Mouse (Mus musculus): ENCODE results near the gene Rasa4. TPM values are rescaled to one million over a fixed set of nuclear protein-coding genes. Genes with fewer than 3 reads are reported as not detected.
"Not testable (repeated sequence)": the region's sequence is repeated elsewhere in the genome, so short reads cannot be mapped to it uniquely, and the experiment has no call there.

The Rasa4 gene
- 5.1 and 7.8 TPM in 2 replicates for polyA plus RNA-seq (2015; fragmentation: Nextera tagmentation; extraction: Ambion mirVana)

DNA sequence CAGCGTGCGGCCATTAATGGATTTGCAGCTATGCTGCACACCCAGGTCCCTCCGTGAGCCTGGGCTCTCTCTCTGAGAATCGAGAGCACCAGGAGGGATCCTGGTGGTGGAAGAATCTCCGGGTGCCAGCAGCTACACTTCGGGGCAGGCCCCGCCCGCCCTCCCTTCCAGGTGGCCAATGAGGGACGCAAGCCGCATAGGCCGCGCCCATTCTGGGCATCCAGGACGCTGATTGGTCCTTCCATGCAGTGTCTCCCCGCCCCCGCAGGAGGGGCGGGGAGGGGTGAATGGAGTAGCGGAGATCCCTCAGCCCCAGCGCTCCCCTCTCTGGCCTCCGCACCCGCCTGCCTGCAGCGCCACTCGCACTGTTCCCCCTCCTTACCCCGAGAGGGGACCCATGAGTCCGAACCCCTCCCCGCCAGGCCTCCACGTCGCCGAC is at the start of gene Rasa4:
Gene Rasa4 (plus strand): TSS at position 248 of the 439 bp plus-strand sequence.
- Histone ChIP-seq H3K9ac (peak within 1 kb of the TSS; percentile 69), H3K36me3 (ENCODE audit: poor library complexity, severe bottlenecking) (no peaks in the 10 kb centered on the region), H3K4me2 (peak within 1 kb of the TSS; percentile 88), H3K27ac (no peak within 1 kb of the TSS), H3K27me3 (peaks cover 21% of the 10 kb centered on the region), H3K4me1 (peaks cover 17% of the 10 kb centered on the region), H3K9me3 (replicated peaks) (no peaks in the 10 kb centered on the region), H3K4me3 (peak within 1 kb of the TSS; percentile 55)
- peak; percentile 99 for ATAC-seq
- WGBS, result under 1% methylated on average over 26 of the region's 28 CpGs

DNA sequence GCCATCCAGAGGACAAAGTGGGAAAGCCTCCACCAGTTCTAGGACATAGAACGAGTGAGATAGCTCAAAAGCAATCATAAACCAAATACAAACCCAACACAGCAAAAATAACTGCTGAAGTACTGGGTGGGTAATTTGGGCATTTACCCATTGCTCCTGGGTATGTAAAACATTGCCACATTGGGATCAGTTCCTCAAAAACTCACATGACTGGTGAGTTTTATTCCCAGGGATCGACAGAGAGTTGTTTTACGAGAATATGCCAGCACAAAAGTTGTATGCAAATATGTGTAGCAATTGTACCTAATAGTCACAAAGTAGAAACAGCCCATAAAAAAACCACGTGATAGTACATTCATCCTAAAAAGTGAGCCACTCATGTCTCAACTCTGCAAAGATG is 48.8 kb upstream of the Rasa4 start:
- Histone ChIP-seq H3K9ac (no peak overlapping the region), H3K36me3 (ENCODE audit: poor library complexity, severe bottlenecking) (peaks cover 34% of the 10 kb centered on the region), H3K4me2 (no peak overlapping the region), H3K27me3 (no peaks in the 10 kb centered on the region), H3K9me3 (replicated peaks) (no peaks in the 10 kb centered on the region), H3K4me1 (no peaks in the 10 kb centered on the region), H3K27ac (no peak overlapping the region), H3K4me3 (no peak overlapping the region)
- 84% methylated on average over 4 of the region's 4 CpGs for WGBS
- ATAC-seq, result no peak

DNA sequence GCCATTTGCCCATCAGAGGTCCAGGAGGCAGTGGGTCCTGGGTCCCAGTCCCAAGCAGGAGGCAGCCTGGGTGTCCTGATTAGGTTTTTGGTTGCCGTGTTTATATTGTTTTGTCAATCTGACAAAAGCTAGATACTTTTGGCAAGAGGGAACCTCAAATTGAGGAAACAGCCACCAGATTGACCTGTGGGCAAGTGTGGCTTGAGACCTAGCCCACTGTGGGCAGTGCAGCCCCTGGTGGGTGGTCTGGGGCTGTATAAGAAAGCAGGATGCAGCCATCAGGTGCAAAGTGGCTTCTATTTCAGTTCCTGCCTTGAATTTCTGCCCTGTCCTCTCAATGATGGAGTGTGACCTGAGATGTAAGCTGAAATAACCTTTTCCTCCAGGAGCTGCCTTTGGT is 48.4 kb upstream of the Rasa4 start:
- no peak overlapping the region for H3K4me3 ChIP-seq
- H3K9me3 ChIP-seq (replicated peaks), result no peaks in the 10 kb centered on the region
- no peak overlapping the region for H3K9ac ChIP-seq
- H3K27me3 ChIP-seq, result no peaks in the 10 kb centered on the region
- no peak overlapping the region for H3K27ac ChIP-seq
- WGBS, result 87% methylated on average over 1 of the region's 1 CpGs
- ATAC-seq, result no peak
- H3K4me1 ChIP-seq, result no peaks in the 10 kb centered on the region
- no peak overlapping the region for H3K4me2 ChIP-seq
- H3K36me3 ChIP-seq (ENCODE audit: poor library complexity, severe bottlenecking), result peaks cover 30% of the 10 kb centered on the region

DNA sequence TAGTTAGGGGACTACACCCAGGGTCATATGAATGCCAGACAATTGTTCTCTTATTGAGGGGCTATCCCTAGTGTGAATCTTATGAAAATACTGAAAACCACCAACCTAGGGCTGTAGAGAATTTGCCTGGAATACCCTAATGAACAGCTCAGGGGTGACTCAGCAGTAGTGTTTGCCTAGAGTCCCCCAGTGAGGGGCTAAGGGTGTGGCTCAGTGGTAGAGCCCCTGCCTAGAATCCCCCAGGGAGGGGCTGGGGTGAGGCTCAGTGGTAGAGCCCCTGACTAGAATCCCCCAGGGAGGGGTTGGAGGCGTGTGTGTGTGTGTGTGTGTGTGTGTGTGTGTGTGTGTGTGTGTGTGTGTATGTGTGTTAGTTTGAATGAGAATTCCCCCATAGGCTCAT is 47.0 kb upstream of the Rasa4 start:
- Histone ChIP-seq H3K36me3 (ENCODE audit: poor library complexity, severe bottlenecking) (peaks cover 16% of the 10 kb centered on the region), H3K27me3 (no peaks in the 10 kb centered on the region), H3K4me3 (no peak overlapping the region), H3K9me3 (replicated peaks) (no peaks in the 10 kb centered on the region), H3K9ac (no peak overlapping the region), H3K4me2 (no peak overlapping the region), H3K27ac (no peak overlapping the region), H3K4me1 (0 out of 2 replicates have a peak, but pooled peaks cover 3% of the 10 kb centered on the region)
- ATAC-seq, result no peak
- WGBS, result 100% methylated on average over 1 of the region's 1 CpGs

DNA sequence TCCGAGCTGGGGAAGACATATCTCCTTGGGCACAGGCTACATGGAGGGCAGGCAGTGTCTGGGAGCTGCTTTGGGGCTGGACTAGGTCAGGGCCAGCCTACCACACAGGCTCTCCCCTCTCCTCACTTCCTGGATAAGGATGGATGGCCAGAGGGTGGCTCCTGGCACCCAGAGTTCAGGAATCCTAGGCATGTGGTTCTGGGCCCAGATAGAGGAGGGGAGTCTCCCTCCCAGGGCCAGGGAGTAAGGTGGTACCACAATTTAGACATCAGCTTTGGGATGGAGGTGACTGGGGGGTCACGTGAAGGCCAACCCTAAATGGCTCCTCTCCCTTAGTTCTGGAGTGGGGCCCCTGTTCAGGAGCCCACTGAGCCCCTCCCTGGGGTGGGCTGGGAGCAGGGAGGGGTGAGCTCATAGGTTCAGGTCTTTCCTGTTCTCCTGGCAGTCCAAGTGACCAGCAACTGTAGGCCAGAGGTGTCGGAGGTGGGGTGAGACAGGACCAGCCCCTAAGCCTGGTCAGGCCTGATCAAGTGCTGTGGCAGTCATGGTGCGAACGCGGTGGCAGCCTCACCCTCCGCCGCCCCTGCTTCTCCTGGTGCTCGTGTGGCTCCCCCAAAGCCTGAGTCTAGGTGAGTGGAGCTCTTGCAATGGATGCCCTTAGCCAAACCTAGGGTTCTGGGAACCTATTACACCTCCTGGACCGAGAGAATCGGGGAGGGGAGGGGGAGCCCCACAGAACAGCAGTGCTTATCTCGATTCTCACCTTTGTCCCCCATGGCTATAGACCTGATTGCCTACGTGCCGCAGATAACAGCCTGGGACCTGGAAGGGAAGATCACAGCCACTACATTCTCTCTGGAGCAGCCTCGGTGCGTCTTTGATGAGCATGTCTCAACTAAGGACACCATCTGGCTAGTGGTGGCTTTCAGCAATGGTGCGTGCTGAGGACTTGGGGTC is 45.2 kb upstream of the Rasa4 start, which contains the start of gene Upk3b:
Gene Upk3b (plus strand): TSS at position 239 of the 957 bp plus-strand sequence.
- H3K9me3 ChIP-seq (replicated peaks), result no peaks in the 10 kb centered on the region

DNA sequence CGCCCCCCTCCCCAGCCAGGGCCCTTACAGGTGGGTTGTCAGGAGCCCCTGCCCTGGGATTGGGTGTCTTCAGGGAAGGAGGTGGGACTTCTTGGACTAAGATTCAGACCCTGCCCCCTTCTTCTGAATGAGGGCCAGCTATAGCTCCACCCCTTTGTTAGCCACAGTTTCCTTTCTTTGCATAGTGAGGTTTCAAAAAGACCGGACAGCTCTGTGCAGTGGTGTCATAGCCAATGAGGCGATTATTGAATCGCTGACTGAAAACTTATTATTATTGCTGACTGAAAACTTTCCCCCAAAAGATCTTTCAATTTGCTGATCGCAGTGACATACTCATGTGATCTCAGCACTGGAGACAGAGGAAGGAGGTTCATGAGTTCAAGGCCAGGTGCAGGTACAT is 43.5 kb upstream of the Rasa4 start:
- Histone ChIP-seq H3K27me3 (no peaks in the 10 kb centered on the region), H3K27ac (no peak overlapping the region), H3K9me3 (replicated peaks) (no peaks in the 10 kb centered on the region), H3K36me3 (ENCODE audit: poor library complexity, severe bottlenecking) (no peaks in the 10 kb centered on the region), H3K9ac (no peak overlapping the region), H3K4me2 (peak overlapping the region; percentile 1; the same call in 1 of the 2 replicates), H3K4me3 (no peak overlapping the region), H3K4me1 (0 out of 2 replicates have a peak, but pooled peaks cover 3% of the 10 kb centered on the region)
- 38% methylated on average over 5 of the region's 5 CpGs for WGBS
- no peak for ATAC-seq

More for the DNA sequence above, 45.2 kb upstream of the Rasa4 start, which contains the start of gene Upk3b:
- 87% methylated on average over 17 of the region's 17 CpGs for WGBS
- ATAC-seq, result no peak
- Histone ChIP-seq H3K36me3 (ENCODE audit: poor library complexity, severe bottlenecking) (no peaks in the 10 kb centered on the region), H3K27ac (no peak within 1 kb of the TSS), H3K9ac (no peak within 1 kb of the TSS), H3K4me2 (no peak within 1 kb of the TSS), H3K4me3 (no peak within 1 kb of the TSS), H3K4me1 (0 out of 2 replicates have a peak, but pooled peaks cover 3% of the 10 kb centered on the region), H3K27me3 (no peaks in the 10 kb centered on the region)

DNA sequence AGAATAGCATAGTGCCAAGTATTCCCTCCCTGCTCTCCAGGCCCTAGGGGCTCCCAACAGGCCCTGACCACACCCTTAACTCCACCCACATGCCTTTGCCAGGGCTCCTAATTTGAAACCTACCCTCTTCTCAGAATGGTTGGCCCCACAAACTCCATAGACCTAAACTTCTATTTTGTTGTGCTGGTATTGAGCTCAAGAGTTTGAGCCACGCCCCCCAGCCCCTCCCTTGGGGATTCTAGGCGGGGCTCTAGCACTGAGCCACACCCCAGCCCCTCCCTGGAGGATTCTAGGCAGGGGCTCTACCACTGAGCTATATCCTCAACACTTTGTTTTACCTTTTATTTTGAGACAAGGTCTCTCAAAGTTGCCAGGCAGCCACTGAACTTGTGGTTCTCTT is 42.5 kb upstream of the Rasa4 start:
- Histone ChIP-seq H3K36me3 (ENCODE audit: poor library complexity, severe bottlenecking) (no peaks in the 10 kb centered on the region), H3K9ac (no peak overlapping the region), H3K4me1 (0 out of 2 replicates have a peak, but pooled peaks cover 3% of the 10 kb centered on the region), H3K4me3 (no peak overlapping the region), H3K27me3 (no peaks in the 10 kb centered on the region), H3K9me3 (replicated peaks) (no peaks in the 10 kb centered on the region), H3K4me2 (no peak overlapping the region), H3K27ac (no peak overlapping the region)
- ATAC-seq, result no peak
- WGBS, result 34% methylated on average over 2 of the region's 2 CpGs

DNA sequence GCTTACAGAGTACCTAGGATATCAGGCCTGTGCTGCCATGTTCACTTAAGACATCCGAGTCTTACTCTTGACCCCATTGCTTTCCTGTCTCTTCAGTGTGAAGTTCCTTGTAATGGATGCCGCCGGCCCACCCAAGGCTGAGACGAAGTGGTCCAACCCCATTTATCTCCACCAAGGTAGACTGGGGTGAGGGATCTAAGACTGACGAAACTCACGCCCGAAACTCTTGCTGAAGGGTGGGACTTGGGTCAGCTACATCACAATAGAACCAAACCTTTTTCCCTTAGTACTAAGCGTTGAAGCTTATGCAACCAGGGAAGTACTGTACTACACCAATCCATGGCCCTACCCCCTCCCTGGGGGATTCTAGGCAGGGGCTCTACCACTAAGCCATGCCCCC is 42.0 kb upstream of the Rasa4 start:
- 0 out of 2 replicates have a peak, but pooled peaks cover 3% of the 10 kb centered on the region for H3K4me1 ChIP-seq
- H3K27me3 ChIP-seq, result no peaks in the 10 kb centered on the region
- no peaks in the 10 kb centered on the region for H3K36me3 ChIP-seq (ENCODE audit: poor library complexity, severe bottlenecking)
- H3K4me2 ChIP-seq, result no peak overlapping the region
- no peak overlapping the region for H3K4me3 ChIP-seq
- H3K9ac ChIP-seq, result no peak overlapping the region
- no peak for ATAC-seq
- no peaks in the 10 kb centered on the region for H3K9me3 ChIP-seq (replicated peaks)
- no peak overlapping the region for H3K27ac ChIP-seq
- 95% methylated on average over 8 of the region's 8 CpGs for WGBS

DNA sequence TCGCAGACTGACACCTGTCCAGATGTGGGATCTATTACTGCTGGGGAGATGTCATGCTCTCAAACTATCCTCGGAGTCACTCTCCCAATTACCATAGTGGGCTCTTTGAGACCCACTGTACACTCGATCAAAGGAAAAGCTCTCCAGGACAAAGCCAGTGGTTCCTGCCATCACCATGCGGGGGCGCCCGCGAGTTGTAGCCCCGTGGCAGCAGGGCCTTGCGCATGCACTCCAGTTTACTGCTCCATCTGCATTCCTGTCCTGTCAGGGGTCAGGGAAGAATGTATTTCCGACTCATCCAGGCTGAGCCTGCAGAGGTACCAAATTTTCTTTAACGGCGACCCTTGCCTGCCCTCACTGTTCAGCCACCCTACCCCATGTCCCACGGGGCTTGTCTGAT is 38.9 kb upstream of the Rasa4 start:
- no peak for ATAC-seq
- Histone ChIP-seq H3K27ac (no peak overlapping the region), H3K27me3 (no peaks in the 10 kb centered on the region), H3K4me1 (0 out of 2 replicates have a peak, but pooled peaks cover 3% of the 10 kb centered on the region), H3K4me3 (no peak overlapping the region), H3K9ac (no peak overlapping the region), H3K36me3 (ENCODE audit: poor library complexity, severe bottlenecking) (no peaks in the 10 kb centered on the region), H3K9me3 (replicated peaks) (no peaks in the 10 kb centered on the region), H3K4me2 (no peak overlapping the region)
- 78% methylated on average over 13 of the region's 13 CpGs for WGBS

DNA sequence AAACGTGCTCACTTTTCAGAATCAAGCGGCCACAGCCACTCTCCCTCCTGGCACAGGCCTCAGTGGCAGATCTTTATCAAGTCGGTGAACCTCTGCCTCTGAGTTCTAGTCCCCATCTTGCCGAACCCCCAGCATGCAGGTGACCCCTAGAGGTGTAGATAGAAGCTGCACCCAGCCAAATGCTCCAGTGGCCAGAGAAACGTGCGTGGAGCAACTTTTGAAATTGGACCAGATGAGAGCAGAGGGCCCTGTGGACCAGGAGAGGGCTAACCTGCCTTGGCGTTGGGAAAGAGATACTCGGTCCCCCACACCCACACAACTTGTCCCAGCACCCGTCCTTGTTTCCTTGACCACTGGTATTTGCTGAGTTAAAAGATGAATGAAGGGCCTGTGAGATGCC is 38.3 kb upstream of the Rasa4 start:
- no peak overlapping the region for H3K4me3 ChIP-seq
- no peaks in the 10 kb centered on the region for H3K27me3 ChIP-seq
- H3K4me1 ChIP-seq, result 0 out of 2 replicates have a peak, but pooled peaks cover 3% of the 10 kb centered on the region
- H3K36me3 ChIP-seq (ENCODE audit: poor library complexity, severe bottlenecking), result no peaks in the 10 kb centered on the region
- no peak overlapping the region for H3K27ac ChIP-seq
- H3K9ac ChIP-seq, result no peak overlapping the region
- no peak overlapping the region for H3K4me2 ChIP-seq
- 32% methylated on average over 9 of the region's 9 CpGs for WGBS
- ATAC-seq, result no peak
- no peaks in the 10 kb centered on the region for H3K9me3 ChIP-seq (replicated peaks)

DNA sequence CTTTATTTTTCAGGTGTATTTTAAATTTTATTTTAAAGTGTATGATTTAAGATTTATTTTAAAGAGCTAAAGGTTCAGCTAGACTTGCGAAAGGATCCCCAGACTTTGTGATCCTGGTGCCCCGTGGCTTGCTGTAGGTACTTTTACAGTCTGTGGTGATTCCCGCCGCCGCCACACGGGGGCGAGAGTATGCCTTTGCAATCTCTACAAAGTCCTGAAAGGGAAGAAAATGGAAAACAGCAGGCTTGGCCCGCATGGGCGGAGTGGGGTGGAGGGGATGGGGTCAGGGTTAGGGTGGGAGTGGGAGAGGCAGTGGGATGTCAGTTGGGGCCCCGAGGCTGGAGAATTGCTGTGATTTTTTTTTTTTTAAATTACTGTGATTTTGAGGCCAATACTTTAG is 37.7 kb upstream of the Rasa4 start:
- H3K27me3 ChIP-seq, result no peaks in the 10 kb centered on the region
- H3K4me3 ChIP-seq, result no peak overlapping the region
- H3K27ac ChIP-seq, result no peak overlapping the region
- H3K9me3 ChIP-seq (replicated peaks), result no peaks in the 10 kb centered on the region
- H3K36me3 ChIP-seq (ENCODE audit: poor library complexity, severe bottlenecking), result no peaks in the 10 kb centered on the region
- 3% methylated on average over 10 of the region's 10 CpGs for WGBS
- ATAC-seq, result 0 out of 2 replicates have a peak, but pooled peaks have one; percentile 30
- H3K4me1 ChIP-seq, result 0 out of 2 replicates have a peak, but pooled peaks cover 2% of the 10 kb centered on the region
- no peak overlapping the region for H3K9ac ChIP-seq
- no peak overlapping the region for H3K4me2 ChIP-seq

DNA sequence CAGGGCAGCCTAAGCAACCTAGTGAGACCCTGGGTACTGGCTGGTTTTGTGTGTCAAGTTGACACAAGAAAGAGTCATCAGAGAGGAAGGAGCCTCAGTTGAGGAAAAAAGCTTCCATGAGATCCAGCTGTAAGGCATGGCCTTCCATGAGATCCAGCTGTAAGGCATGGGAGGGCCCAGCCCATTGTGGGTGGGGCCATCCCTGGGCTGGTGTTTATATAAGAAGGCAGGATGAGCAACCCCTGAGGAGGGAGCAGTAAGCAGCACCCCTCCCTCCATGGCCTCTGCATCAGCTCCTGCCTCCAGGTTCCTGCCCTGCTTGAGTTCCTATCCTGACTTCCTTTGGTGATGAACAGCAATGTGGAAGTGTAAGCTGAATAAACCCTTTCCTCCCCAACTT is 35.2 kb upstream of the Rasa4 start:
- H3K36me3 ChIP-seq (ENCODE audit: poor library complexity, severe bottlenecking); H3K27ac ChIP-seq; H3K9me3 ChIP-seq (replicated peaks); H3K4me3 ChIP-seq; H3K4me2 ChIP-seq; H3K9ac ChIP-seq; H3K27me3 ChIP-seq; ATAC-seq: not testable (repeated sequence)
- H3K4me1 ChIP-seq, result peaks cover 11% of the 10 kb centered on the region
